Mouse (Mus musculus) T-helper 17 cell (primary cell): Measurements from ENCODE around the gene Nubp2.

Source experiments
- in situ Hi-C, 2 experiments: fragments of 300-600 bp; cut with MboI, MseI; formaldehyde crosslinking; loops; 1 replicate in 1 of 2; 2 replicates in 1 of 2; pipeline ENCODE4 v1.15.1; 2025; ENCODE audit warnings: high pct_unique_total_duplicates in 2 of 2

Gene Nubp2

DNA sequence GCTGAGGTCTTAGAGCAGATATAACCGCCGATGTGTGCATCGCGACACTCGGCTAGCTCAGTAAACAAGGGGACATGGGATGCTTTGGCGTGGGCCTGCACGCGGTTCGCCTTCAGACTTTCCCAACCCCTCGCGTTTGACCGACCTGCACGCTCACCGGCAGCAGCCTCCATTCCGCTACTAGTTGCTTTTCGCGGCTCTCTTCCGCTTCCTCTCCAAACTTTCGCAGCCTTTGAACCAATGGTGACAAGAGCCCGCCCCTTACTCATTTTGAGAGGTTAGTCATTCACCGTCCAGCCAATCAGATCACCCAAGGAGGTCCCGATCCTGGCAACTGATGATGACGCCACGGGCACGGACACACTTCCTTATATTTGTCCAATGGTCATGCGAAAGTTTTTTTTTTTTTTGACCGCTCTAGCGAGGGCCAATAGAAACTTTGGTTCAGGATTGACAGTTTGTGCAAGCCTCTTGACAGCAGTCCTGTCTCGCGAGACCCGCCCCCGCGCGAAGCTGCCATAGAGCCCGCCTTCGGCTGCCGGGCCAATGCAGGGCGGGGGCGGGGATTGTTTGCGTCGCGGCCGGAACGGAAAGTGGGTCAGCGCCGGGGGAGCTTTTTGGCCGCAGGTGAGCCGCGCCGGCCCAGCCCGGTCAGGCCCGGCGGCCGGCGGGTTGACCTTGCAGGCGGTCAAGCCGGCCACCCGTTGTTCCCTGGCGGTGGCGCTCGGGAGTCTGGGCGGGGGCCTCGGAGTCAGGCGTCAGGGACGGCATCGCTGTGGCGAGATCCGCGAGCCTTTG is at the start of gene Nubp2, which contains the start of gene Spsb3:
Nubp2 (minus strand) TSS at position 216 of the 798 bp plus-strand sequence.
Spsb3 (plus strand) TSS at position 510 of the 798 bp plus-strand sequence.
- in situ Hi-C loops = loop anchor here (5.0 to 10.0 kb wide), 2 partner anchors 142 to 149 kb away; partner anchors contain the start of gene Msrb1 (in 1 of the 2)

DNA sequence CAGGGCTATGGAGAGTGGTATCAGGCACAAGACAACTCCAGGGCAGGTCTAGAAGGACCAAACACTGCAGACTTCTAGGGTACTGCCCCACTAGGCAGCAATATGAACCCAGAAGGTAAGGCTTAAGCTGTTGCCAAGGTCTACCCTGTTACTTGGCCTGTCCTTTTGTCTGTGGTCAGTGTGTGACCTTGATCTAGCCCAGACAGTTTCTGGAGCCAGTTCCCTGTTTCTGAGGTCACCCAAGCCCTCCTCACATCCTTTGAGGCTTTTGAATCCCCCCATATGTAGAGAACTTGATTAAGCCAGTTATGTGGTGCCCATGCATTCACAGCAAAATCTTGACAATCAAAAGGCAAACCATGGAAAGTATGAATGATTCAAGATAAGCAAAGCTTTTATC is 49.5 kb upstream of the Nubp2 start:
- in situ Hi-C loops = no loop called here

DNA sequence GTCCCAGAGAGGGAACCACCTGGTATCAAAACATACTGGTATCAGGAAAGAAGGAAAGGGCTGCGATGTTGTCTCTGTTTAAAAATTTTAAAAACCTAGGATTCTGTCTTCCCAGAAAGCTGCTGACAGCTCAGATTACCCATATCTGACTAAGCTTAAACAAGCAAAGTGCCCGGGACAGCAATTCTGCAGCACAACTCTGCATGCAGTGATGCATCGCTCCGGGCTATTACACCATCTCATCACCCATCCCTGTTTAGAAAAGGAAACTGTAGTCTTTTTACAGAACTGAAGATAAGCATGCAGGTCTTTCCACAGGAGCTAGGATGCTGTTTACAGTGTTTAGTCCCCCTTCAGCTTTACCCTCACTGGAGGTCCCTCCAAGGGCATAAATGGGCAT is 48.8 kb upstream of the Nubp2 start:
- in situ Hi-C loops = no loop called here

DNA sequence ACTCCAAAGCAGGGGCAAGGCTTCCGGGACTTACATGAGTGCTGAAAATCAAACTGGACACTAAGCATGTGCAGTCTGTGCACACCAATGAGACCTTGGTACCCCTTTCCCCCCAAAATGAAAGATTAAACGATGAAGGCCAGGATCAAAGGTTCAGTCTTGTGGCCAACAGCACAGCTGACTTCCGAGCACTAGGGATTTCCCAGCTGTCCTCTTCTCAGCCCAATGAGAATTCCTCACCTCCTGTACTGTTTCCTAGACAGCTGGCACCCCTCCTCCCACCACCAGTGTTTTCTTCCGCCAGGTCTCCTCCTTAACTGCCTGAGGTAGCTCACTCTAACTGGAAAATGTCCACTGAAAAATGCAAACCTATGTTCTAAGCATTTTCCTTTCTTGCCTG is 47.0 kb upstream of the Nubp2 start:
- in situ Hi-C loops = no loop called here

DNA sequence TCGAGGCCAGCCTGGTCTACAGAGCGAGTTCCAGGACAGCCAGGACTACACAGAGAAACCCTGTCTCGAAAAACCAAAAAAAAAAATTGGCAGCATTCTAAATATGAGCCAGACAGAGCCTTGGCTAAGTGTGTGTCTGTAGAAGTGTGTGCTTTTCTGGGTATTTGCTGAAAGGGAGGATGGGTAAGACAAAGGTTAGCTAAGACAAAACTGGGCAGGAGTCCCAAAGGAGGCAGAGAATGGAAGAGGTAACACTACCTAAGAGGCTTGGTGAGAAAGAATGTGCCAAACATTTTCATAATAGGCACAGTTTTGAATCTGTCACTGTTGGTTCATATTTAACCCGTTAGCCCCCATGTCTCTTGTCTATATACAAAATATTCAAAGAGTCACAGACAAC is 46.3 kb upstream of the Nubp2 start:
- in situ Hi-C loops = no loop called here

DNA sequence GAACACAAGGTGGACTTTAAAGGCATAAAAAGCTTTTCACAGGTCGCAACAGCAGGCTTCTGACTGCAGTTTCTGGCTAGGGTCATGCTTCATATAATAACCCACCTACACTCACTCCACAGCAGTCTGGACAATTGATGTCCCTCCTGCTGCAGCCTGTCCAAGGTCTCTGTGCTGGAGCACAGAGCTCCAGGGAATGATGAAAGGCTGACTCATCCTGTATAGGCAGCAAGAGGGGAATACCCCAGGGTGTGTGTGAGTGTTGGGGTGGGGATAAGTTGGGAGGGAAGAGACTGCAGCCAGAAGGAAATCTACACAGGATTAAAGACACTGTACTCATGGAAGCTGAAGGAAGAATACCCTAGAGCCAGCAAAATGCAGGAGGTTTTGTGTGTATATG is 43.4 kb upstream of the Nubp2 start:
- in situ Hi-C loops = no loop called here

DNA sequence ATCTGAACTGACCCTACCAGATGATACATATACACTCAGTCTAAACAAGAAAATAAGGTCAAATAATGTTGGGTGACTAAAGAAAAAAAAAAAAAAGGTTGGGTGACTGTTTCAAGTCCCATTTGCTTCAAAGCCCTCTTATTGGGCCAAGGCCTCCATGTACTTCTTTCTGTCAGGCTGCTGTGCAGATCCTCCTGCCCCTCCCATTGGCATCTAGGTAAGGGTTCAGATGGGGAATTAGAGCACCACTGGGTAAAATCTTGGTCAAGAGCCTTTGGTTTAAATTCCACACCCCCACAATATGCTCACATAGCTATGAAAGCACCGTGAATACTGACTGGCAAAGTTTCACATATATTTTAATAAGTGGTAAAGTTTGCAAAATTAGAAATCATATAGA is 37.1 kb upstream of the Nubp2 start:
- in situ Hi-C loops = no loop called here

DNA sequence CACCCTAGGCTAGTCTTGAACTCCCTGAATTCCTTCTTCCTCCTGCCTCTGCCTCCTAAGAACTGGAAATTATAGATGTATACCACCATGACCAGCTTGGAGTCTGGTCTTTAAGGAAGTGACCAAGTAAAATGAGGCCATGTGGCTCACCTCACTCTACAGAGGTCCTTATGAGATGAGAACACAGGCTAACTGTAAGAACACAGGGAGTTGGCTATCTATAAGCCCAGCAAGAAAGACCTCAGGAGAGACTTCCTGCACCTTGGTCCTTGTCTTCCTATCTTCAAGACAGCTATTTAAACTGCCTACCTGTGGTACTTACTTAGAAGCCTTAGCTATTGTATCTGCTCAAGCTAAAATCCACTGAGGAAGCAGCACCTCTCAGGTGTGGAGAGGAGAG is 27.8 kb upstream of the Nubp2 start:
- in situ Hi-C loops = no loop called here

DNA sequence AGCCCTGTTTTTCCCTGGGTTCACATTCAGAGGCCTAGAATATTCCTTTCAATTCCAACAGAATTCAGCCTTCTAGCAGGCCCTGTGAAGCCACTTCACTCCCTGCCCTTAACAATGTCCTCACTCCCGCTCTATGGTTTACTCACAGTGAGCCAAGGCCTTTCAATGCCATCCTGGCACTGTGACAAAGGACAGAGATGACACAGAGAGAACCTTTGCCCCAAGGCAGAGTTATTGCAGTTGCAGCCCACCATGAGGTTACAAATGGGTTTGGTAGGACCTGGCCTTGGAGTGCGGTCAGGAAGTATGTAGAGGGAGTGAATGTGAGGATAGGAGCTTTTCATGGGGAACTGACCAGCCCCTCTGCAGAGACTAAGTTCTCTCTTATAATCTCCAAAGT is 21.4 kb upstream of the Nubp2 start:
- in situ Hi-C loops = no loop called here

DNA sequence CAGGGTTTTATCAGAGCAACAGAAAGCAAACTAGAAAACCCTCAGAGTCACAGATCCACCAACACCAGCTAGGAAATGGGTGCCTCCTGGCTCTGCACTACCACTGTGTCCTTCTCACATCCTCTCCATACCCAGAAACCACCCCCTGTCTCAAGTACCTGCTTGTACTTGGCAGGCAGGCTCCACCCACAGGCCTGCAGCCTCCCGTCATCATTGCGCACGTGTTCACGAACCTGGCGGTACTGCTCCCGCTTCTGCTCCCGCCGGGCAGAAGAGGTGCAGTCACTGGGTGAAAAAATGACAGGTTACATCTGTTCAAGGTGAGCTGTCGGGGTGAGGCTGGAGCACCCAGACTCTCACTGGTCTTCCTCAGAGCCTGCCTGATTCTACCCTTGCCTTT is 17.6 kb upstream of the Nubp2 start:
- in situ Hi-C loops = no loop called here

DNA sequence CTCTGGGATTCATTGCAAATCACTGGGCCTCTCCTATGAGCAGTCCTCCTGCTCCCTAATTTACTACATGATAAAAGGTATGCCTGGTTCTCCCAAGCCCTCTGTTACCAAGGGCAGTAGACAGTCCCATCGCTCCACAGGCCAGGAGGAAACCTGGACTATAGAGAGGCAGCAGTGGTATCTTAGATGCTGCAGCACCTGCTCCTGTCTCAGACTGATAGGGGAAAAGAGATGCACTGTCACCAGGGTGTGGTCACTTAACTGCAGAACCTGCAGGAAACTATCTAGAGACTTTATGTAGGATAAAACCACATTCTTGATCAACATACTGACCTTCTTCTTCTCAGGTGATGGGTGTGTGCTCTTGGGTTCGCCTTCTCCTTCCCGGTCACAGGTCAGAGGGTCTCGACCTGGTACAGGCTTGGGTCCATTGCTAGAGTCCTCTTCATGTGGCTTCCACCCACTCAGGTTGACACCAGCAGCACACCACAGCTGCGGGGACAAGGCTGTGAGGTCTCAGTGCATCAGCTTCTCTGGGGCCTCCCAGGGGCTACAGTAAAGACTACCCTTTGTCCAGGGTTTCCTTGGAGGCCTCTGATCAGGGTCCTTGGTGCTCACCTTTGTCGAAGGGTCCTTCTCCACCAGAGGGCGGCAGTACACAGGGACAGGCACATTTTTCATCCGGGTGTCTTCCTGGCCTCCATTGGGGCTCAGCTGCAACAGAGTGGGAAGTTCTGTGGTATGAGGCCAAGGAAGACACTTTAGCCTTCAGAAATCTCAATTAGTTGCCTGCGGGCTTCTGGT is 16.7 kb upstream of the Nubp2 start:
- in situ Hi-C loops = no loop called here

DNA sequence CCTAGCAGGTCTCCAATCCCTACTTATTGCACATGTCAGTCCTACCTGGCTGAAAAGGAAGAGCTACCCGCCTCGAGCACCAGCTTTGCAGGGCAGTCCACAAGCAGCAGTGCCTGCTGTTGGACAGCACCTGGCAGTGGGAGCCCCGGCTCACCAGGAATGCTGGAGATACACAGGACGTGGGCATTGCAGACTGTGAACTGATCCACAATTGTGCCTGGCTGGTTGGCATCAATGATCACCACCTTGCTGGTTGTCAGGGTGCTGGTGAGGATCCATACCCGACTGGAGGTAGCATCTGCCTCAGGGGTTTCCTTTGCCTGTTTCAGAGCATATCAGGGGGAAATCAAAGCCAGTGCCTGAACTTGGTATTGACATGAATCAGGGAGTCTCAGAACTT is 16.0 kb upstream of the Nubp2 start:
- in situ Hi-C loops = no loop called here

DNA sequence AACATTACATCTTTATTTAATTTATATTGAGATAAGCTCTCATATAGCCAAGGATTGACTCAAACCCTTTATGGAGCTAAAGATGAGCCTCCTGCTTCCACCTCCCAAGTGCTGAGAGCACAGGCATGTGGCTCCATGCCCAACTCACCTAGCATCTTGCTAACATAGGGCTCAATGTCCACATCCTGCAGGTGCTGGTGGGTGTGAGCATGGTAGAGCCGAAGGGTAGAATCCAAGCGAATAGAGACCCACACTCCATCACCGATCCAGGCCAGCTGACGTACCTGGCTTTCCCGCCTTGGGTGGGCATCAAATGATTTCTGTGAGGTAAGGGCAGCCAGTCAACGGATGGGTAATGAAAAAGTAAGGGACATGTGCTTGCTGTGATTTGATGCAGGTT is 13.9 kb upstream of the Nubp2 start:
- in situ Hi-C loops = no loop called here

DNA sequence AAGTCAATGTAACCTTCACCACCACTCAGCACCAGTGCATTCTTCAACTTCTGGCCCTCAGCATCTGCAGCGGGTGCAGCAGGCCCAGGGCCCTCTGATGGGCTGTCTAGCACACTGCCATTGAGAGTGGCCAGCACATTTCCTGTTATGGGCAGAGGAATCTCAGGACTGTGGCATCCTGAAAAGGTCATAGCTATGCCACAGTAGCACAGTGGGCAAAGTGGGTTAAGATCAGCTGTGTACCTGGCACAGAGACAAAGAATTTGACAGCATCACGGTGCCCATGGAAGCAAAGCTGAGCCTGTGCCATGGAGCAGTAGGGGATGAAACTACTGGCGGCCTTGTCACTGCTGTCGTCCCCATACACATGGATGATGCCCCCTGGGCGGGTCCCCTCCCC is 13.0 kb upstream of the Nubp2 start:
- in situ Hi-C loops = no loop called here

DNA sequence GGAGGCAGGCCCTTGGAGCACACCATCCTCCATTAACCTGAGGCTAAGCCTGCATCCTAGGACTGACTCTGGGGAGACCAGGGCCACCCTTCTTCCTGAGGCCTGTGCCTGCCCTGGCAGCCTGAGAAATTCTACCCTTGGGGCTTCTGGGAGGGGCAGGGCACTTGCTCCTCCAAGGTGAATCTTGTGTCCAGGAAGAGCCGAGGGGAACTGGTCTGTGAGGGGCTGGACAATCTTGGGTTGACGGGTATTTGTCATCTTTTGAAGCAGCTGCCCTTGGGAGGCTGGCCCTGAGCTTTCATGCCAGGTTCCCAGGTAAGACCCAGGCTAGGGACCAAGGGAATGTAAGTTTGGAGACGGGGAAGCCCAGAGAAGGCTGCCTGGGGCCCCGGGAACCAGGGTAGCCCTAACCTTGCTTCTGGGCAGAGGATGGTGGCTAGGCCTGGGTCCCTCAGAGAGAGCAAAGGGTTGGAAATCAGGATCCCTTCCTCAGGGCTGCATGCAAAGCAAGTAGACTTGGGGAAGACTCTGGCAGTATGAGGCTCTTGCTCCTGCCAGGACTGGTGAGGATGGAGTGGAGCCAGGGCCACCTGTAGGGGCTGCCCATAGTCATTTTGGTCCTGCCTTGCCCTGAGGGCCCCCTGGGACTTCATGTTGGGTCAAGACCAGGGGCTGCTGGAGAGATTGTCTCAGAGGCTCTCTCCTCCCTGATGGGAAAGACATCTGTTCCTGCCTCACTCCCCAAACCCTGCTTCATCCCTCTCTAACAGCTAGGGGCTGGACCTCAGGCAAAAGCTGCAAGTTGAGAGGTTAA is 12.1 kb upstream of the Nubp2 start:
- in situ Hi-C loops = no loop called here

DNA sequence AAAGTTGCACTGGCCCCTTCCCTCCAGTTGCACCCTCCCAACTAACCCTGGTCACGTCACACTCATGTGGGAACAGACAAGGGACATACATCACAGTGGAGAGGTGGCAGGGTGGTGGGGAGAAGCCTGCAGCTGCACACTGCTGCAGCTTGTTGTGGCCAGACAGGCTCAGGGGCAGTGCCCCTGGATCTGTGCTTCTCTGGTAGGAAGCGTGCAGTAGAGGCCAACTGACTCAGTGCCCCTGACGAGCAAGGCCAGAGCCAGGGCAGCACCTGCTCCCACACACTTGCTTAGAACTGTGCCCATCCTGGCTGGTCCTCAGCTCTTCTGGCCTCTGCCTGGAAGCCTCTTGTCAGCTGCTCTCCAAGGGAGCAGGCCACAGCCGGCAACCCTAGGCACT is 11.5 kb upstream of the Nubp2 start:
- in situ Hi-C loops = no loop called here

DNA sequence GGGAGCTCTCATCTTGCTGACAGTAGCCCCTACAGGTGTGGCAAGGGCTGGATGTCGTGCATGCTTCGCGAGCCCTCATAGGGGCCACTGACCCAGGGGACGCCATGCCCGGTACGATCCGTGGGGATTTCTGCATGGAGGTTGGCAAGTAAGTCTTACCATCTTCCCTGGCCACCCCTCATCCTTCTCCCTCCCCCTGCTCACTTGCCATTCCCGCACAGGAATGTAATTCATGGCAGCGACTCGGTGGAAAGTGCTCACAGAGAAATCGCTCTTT is 10.8 kb upstream of the Nubp2 start:
- in situ Hi-C loops = no loop called here

DNA sequence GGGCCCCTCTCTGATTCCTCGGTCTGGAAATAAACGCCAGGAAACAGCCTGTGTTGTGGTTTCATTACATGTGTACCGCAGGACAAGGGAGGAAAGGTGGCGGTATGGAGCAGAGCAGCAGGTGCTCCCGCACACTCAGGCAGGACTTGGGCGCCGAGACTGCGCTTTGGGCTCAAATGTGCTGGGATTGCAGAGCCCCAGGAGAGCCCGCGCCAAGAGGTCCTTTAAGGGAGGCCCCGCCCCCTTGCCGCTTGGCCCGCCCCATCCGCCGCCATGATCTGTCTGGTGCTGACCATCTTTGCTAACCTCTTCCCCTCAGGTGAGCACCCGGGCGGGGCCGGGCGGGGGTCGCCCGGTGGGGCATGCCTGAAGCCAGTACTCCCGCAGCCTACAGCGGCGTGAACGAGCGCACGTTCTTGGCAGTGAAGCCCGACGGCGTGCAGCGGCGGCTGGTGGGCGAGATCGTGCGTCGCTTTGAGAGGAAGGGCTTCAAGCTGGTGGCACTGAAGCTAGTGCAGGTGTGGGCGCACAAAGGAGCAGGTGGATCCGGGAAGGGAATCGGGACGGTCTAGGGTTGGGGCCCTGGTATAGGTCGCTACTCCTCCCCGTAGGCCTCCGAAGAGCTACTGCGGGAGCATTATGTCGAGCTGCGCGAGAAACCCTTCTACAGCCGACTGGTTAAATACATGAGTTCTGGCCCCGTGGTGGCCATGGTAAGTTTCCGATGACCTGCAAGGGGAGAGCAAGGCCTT is 10.3 kb upstream of the Nubp2 start, which contains the start of gene Nme3:
Nme3 (plus strand) TSS at position 260 of the 752 bp plus-strand sequence.
- in situ Hi-C loops = no loop called here

DNA sequence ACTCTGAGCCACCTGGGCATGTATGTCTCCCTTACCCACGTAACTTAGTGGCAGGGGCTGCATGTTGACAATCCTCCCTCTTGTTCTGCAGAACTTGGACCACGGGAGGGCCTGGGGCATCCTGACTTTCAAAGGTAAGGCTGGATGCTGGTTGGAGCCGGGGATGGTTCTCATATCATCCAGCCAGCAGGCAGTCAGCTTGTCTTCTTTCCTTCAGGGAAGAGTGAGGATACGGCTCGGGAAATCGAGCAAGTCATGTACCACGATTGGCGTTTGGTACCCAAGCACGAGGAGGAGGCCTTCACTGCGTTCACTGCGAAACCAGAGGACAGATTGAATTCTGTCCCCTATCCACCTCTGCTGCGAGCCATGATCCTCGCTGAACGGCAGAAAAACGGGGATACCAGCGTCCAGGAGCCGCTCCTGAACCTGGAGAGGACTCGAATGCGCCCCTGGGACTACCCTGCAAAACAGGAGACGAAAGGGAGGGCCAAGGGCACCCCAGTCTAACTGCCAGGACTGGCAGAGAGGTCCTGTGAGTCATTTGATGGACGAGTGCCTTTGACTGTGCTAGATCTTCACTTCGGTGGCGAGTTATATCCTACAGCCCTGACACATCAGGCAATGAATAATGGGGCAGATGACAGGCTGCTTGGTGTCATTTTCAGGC is 9.6 kb upstream of the Nubp2 start:
- in situ Hi-C loops = no loop called here

DNA sequence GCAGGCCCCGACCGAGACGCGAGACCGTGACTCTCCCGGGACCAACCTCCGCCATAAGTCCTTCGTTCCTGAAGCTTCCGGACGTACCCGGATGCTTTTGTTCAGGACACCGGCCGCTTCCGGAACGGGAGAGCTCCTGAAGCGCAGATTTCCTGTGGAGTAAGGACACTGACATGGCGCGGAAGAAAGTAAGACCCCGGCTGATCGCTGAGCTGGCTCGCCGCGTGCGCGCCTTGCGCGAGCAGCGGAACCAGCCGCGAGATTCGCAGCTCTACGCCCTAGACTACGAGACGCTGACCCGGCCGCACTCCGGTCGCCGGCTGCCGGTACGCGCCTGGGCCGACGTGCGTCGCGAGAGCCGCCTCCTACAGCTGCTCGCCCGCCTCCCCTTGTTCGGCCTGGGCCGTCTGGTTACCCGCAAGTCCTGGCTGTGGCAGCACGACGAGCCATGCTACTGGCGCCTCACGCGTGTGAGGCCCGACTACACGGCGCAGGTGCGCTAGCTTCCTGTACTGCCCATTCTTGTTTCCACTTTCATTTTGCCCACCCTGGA is 8.9 kb upstream of the Nubp2 start, which contains the start of the genes Eme2 and Mrps34:
Eme2 (minus strand) TSS at position 93 of the 553 bp plus-strand sequence.
Mrps34 (plus strand) TSS at position 122 of the 553 bp plus-strand sequence.
- in situ Hi-C loops = no loop called here
